Mouse (Mus musculus): ENCODE measurements around the gene Myo19. TPM values are rescaled to one million over a fixed set of nuclear protein-coding genes. Genes with fewer than 3 reads are reported as not detected.

Gene Myo19
- total RNA-seq (2023), result 7.8 TPM

DNA sequence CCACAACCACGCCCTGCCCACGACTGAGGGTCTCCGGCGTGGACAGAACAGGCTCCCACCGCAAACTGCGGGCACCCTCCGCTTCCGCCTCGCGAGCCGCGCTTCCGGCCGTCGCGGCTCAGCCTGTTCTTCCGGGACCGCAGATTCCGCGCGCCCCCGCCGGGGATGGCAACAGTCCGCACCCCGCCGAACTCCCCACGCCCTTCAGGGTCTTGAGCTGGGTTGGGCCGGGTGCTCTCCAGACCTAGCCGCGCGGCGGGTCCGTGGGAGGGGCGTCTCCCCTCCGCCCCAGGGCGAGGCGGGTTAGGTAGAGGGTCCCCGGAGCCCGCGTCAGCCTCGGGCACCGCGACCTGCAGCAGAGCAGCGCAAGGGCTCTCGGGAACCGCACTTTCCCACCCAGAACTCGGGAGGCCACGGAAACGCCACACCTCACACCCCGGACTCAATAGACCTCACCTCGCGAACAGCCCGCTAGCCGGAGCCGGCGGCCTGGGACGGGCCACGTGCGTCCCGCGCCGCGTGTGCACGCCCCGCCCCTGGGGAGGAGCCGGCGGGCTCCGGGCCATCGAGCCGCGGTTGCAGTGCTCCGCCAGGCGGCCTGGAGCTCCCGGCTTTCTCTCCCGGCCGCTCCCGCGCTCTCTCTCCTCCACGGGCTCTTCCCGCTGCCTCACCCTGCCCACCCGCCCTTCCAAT is at the start of gene Myo19, which contains the start of gene Pigw:
Myo19 (plus strand) TSS at position 377 of the 693 bp plus-strand sequence.
Pigw (minus strand) TSS at position 514 of the 693 bp plus-strand sequence.

DNA sequence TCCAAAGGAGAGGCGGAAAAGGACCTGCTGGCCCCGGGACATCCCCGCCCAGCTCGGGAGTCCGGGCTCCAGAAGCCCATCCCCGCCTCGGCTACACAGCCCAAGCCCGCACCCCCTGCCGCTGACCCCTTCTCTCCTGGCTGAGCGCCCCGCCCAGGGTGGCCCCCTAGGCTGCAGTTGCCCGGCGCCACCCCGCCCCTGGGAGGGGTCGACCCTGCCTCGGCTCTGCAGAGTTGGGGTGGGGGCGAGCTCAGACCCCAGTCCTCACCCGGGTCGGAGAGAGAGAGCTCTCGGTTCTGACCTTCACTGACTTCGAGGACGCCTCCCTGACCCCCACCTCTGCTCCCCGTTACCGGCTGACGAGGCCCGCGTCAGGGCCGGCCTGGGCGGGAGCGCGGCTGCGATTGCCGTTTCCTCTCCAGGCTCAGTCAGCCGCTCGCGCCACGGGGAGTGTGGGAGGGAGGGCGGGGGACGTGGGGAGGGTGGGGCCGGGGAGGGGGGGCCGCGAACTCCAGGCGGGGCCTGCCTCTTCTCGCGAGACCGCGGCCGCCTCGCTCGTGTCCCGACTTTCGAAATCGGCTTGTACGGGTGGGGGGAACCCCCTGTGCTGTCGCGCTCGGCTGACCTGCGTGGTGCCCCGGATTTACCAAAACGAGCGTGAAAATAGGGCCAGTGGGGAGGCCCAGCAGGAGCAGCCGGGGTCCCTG is 9.5 kb upstream of the Myo19 start, which contains the start of gene Ggnbp2:
Ggnbp2 (minus strand) TSS at position 481 of the 707 bp plus-strand sequence.

DNA sequence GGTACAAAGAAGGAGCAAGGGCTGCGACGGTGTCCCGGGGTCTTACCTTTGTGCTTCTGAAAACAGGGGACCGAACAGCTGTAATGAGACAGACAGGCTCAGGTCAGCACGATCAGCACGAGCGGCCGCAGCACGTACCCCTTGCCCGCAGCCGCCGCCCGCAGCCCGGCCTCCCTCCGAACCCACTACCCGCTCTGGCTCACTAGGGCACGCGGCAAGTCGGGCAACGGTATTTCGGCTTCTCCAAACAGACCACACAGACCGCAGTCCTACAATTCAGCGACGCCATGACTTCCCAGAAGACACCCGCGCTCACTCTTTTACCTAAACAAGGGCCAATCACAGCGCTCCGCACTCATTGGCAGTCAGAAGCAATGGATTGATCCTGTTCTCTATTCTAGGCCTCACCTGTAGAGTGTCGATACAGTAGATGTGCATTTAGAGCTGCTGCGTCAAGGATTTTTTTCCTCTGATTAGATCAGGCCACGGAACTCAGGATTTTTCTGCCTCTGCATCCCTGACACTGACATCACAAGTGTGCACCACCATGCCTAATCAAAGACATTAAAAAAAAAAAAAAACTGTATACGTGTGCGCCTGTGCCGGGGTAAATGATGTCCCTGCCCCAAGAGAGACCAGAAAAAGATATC is 36.2 kb downstream of the Myo19 start, which contains the start of gene Znhit3:
Znhit3 (minus strand) TSS at position 314 of the 650 bp plus-strand sequence.

DNA sequence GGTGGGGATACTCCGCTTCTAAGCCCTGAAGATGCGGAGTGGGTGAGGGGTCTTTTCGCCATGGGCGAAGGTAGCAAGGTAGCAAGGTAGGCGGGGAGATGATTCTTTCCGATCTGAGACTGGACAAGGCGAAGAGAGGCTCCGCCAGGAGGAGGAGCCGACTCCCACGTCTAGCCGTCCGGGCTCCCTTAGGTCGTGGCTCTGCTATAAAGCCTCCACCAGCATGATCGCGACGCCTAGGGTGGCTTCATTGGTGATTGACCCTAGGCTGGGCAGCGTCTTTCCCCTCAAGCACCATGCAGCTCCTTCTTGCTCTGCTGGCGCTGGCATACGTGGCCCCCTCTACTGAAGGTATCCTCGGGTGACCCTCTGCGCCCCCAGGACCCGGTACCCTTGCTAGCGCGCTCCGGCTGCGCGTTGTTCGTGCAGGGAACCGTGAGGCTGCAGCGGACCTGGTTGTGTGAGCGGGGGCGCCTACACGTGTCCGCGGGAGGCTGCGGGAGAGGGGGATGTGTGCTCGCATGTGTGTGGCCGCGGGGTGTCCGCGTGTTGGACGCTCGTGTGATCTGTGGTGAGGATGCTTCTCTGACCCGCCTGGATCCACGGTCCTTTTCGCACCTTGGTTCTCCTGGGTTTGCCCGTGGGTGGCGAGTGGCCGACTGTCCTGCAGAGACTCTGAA is 77.8 kb downstream of the Myo19 start, which contains the start of gene Car4:
Car4 (plus strand) TSS at position 196 of the 680 bp plus-strand sequence.

Other genes with a start within 250 kb of the Myo19 start
- gene Mrm1, start 60.6 kb upstream of the Myo19 start, total RNA-seq (2023), result 25.6 TPM
- 12.3 TPM for gene Dhrs11, start 51.2 kb upstream of the Myo19 start, total RNA-seq (2023)
- 156 TPM for gene Ggnbp2, start 9.3 kb upstream of the Myo19 start, total RNA-seq (2023)
- gene Pigw, start 137 bp downstream of the Myo19 start, total RNA-seq (2023), result 5.8 TPM
- gene Znhit3, start 36.2 kb downstream of the Myo19 start, total RNA-seq (2023), result 25.3 TPM
- not detected for gene Car4, start 77.6 kb downstream of the Myo19 start, total RNA-seq (2023)